Mouse (Mus musculus) erythroblast, embryonic 14.5 days (primary cell): ENCODE data around the gene Tcp11l2.

Source experiments
- GATA1 ChIP-seq: IDR thresholded peaks from 2 replicates; pipeline ENCODE4 v1.6.1; 2012; ENCODE audit warnings: low read length, inconsistent platforms, mixed read lengths
- TAL1 ChIP-seq: IDR thresholded peaks from 3 replicates; pipeline ENCODE4 v1.6.1; 2012; ENCODE audit warnings: low read length, inconsistent platforms, mixed read lengths

- no peak for TF ChIP-seq TAL1
- no peak for TF ChIP-seq GATA1
Observed at GRCm38 (mm10) chr10:84613366-84613765, 36.9 kb downstream of the Tcp11l2 start.
